Mouse (Mus musculus) G1E (cell line): Measurements from ENCODE around the gene Pds5a.

Experiments used
- CTCF ChIP-seq: IDR thresholded peaks from 2 replicates; pipeline ENCODE4 v1.5.1; 2012; ENCODE audit warnings: low read depth, low read length, inconsistent platforms, mixed read lengths
- GATA1 ChIP-seq: IDR thresholded peaks from 2 replicates; pipeline ENCODE4 v1.6.1; 2012; ENCODE audit warnings: borderline replicate concordance, low read length, inconsistent platforms, mixed read lengths
- GATA2 ChIP-seq: IDR thresholded peaks from 2 replicates; pipeline ENCODE4 v1.6.1; 2012; ENCODE audit warnings: low read depth, low read length, inconsistent platforms, borderline replicate concordance
- POLR2AphosphoS5 ChIP-seq: IDR thresholded peaks from 2 replicates; pipeline ENCODE4 v1.6.1; 2012; ENCODE audit warnings: low read depth, low read length, inconsistent platforms; ENCODE audit not compliant: insufficient replicate concordance
- TAL1 ChIP-seq: conservative IDR thresholded peaks from 2 replicates; pipeline ENCODE4 v1.6.1; 2012; ENCODE audit warnings: low read depth, low read length, inconsistent platforms, mixed read lengths

GRCm38 (mm10) chr5:65717063-65717902 lies 19.2 kb upstream of the Pds5a start:
- TF ChIP-seq CTCF (no peak), GATA2 (no peak), GATA1 (no peak), POLR2AphosphoS5 (no peak), TAL1 (no peak)
